Mouse (Mus musculus) kidney, adult 18-20 months (tissue): Measurements from ENCODE around the gene Angel1.

Experiments
- DNase-seq: peaks from one replicate; pipeline ENCODE4 v3.0.0; 2021

The Angel1 gene

GRCm38 (mm10) chr12:86701491-86701890 lies 24.8 kb downstream of the Angel1 start:
- DNase-seq = no peak

DNA sequence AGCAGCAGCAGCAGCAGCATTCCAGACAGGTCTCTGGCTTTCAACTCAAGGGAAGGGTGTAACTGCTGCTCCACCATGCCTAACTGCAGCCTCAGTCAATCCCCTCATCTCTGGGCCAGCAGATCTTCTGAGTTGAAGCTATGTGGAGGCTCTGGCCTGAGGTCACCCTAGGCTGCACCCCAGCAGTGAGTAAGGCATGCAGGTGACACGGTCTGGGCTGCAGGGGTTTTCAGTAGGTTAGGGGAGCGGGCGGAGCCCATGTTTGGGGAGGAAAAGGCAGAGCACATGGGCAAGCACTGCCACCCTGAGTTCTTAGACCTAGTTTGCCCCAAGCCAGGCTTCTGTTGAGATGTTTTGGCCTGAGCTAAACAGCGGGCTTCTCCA lies 25.3 kb downstream of the Angel1 start:
- no peak for DNase-seq

DNA sequence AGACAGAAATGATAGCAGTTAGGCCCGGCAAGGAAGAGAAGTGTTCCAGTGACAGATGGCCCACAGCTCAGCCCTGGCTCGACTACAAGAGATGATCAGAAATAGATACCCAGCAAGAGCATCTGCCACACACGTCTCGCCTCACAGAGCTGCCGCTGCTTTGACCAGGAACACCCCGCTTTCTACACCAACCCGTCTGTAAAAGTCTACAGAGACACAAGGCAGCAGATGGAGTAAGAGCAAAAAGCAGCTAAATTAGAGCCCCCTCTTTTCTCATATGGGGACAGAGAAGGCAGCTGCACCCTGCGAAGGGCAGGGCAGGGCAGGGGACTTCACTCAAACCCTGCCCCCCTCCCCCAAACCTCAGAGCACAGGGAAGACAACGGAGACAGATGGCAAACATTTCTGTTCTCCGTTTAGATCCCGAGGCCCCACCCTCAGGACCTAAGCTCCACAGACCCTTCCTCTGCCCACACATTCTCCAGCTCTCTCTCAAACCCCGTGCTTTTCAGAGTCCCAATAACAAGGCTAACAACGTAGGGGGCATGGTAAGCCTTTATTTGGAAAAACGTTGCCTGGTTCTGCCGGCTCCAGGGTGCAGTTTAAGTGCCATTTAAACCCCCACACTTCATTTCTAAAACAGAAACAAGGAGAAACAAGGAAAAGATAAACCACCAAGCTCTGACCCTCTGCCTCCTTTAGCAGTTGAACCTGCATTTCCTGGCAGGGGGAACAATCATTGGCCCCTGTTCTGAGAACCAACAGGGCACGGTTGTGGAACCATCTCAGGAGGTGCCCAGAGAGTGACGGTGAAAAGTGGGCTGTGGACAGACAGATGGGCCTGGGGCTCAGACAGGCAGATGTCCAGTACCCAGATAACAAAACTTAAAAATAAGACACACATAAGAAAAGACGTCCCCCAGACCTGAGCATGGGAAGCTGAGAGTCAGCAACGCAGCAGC lies 26.0 kb downstream of the Angel1 start:
- DNase-seq = no peak

DNA sequence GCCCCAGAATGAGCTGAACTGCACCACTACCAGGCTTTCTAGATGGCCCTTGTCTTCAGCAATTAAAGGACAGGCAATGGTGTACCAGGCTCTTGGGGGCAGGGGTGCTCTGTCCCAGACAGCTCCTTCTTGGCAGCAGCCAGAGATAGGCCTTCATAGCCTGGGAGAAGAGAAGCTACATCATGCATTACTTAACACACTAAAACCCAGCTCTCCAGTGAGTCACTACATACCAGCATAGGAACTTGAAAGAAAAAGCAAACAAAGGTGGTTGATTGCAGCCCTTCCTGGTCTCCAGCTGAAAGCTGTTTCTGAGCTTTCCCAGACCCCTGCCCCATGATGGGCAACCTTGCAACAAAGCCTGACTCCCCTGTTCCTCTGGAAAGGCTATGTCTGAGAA lies 27.7 kb downstream of the Angel1 start:
- no peak for DNase-seq

DNA sequence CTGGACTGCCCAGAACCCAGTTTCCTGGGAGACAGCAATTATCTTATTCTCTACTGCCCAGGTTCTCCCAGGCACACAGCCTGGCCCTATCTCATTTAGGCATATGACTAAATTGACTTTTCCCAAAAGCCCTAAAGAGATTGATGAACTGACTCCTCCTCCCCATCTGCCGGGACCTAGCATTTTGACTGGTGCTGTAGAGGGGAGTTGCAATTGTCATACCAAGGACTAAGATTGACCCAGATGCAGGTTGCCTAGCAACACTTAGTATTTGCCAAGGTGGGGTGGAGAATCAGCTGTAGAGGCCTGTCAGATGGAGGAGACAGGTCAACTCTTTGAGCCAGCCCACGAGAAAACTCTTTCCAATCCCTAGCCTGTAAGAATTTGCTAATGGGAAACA lies 28.3 kb downstream of the Angel1 start:
- DNase-seq = no peak

- no peak for DNase-seq
These were observed 31.8 kb downstream of the Angel1 start for GRCm38 (mm10) chr12:86694441-86694840.

GRCm38 (mm10) chr12:86693389-86693788 lies 32.9 kb downstream of the Angel1 start:
- no peak for DNase-seq

DNA sequence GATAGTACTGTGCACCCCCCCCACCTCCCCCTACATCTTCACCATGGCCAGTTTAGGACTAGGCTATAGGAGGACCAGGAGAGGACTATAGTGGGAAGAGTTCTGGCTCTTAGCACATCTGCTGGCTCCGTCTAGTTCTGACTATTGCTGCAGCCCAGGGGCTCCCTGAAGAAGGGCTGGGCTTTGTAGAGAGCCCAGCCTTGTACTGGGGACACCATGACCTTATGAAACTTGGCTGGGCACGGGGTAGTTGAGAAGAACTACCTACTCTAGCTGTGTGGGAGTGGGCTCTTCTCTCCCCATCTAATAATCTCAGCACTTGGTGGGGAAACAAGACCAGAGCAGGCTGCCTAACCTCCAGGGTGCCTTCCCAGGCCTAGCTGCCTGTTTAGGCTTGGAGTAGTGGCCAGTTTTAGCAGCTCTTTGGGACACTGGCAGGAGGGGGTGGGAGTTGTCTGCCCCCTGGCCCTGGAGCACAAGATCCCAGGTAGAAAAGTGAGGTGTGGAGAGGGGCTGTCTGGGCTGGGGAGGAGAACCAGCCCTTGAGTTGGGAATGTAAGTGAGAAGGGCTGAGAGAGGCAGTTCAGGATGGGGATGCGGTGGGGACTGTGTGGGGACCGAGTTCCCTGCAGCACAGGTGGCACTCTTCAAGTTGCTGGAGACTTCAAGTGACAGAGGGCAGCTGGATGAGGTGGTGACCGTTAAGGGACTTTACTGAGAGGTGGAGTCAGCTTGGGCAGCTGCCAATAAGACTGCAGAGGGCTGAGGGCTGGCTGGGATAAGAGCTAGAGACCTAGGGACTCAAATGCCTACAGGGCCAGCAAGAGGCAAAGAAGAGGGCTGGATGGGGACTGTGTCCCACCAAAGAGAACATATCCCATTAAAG lies 33.5 kb downstream of the Angel1 start:
- no peak for DNase-seq

DNA sequence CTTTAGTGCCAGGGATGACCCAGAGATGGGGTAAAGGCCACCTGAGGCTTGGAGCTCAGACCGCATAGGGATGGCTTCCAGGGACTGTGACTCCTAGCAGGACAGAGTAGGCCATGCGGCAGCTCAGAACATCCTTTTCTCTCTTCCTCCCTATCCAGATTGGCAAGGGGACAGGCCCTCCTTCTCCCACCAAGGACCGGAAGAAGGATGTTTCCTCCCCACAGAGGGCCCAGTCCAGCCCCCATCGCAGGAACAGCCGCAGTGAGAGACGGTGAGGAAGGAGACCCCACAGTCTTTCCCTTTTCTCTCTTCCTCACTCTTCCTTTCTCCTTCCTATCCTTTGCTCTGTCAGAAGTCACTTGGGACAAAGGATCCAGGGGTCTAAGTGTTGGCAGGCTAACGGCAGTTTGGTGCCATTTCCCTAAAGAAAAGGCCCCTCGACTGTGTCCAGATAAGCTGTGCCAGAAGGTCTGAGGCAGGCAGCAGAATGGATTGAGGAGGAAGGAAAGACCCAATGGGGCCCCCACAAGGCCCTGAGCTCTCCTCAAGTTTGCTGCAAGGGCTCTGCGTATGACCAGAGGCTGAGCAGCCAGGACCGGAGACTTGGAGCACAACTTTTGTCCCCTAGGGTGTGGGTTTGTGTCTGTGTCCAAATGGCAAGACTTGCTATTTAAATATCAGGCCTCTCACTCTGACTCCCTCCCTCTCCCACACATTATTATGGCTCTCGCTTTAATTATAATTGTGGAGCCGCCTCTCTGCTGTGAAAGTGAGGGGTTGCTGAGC lies 35.4 kb downstream of the Angel1 start:
- no peak for DNase-seq

- no peak for DNase-seq
These were observed 37.3 kb downstream of the Angel1 start for GRCm38 (mm10) chr12:86688917-86689316.

GRCm38 (mm10) chr12:86687971-86688573 lies 38.2 kb downstream of the Angel1 start:
- DNase-seq = no peak

- DNase-seq = no peak
These were observed 38.8 kb downstream of the Angel1 start for GRCm38 (mm10) chr12:86687445-86687955.

DNA sequence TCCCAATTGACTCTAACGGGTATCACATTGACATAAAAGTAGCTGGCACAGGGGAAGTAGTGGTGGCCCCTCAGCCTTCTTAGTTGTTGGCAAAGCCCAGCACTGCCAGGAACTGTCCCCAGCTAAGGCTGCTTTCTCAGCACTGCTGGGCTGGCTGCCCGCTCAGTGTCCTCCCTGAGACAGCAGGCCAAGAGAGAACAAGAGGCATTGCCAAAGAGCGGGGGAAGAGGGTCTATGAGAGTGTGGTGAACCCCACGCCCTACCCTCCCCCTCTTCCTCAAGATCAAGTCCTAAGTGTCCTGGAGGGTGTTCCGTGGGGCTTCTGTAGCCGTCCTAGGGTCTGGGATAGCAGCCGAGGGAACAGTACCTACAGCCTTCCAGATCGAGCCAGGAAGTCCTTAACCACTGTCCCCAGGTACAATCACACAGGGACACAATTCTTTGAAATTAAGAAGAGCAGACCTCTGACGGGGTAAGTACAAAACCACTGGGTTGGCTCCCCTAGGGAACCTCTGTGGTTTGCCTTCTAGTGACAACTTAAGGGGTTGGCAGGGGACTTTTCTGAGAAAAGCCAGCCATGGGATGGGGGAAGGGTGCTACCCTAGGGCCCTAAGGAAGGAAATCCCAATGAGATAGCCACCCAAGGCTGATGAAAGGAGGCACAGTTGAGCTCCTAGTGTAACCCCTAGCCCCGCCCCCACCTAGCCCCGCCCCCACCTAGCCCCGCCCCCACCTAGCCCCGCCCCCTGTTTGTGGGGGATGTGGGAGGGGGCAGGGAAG lies 39.5 kb downstream of the Angel1 start:
- no peak for DNase-seq

DNA sequence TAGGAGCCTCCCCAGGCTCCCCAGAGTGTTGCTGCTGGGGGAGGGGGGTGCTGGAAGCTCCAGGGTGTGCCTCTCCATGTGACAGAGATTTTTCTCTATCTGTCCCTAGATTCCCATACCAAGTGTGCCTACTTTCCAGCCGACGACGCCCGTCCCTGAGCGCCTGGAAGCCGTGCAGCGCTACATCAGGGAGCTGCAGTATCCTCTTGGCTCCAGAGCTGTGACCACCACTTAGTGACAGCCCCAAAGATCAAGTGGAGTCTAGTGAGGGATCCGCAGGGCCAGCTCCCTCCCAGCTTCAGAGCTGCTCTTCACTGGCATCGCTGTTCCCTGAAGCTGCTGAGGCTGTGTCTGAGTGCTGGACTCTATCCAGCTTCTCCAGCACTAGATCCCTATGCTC lies 41.0 kb downstream of the Angel1 start:
- no peak for DNase-seq

DNA sequence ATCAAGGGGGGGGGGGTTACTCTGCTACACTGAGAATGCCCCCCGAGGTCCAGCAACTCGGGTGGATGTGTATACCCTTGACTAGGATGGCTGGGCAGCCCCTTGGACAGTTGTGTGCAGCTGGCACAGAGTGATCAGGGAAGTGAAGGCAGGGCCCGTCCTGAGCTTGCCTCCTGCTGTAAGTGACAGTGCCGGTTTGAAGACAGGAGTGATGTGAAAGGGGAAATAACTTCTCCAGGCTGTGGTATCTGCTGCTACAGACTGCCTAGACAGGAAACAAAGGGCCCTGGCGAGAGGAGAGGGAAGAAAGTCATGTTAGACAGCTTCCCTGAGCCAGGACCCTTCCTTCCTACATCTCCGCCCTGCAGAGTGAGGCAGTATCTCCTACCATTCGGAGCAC lies 42.6 kb downstream of the Angel1 start:
- no peak for DNase-seq

DNA sequence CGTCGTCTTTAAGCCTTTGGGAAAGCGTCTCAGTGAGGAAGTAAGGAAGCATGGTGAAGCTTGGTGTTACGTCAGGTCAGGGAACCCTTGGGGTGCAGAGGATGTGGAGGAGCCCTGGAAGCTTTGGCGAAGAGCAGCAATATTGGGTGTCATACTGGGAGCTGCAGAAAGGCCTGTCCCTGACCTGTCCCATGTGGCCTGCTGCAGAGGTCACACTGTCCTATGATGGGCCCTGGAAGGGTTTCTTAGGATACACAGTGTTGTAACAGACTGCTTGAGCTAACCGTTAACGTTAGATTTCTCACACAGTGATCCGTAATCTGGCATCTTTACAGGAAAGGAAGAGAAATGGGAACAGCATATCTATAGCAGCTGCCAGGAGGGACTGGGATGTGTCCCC lies 44.1 kb downstream of the Angel1 start:
- DNase-seq = no peak

DNA sequence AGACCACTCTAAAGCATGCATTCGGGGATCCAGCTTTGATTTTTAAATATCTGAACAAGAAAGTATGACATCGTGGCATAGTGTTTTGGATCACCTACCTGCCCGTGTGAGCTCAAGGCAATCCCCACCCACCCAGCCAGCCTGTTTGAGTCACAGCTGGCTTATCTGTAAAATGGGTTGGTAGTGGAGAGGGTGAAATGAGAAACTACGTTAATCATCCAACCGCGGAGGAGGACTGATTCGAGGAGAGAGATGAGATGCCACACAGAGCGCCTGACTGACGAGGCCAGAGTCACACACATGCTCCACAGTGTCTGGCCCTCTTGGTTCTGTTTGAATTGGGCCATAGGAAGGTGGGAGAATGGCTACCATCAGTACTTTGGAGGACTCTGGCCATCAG lies 44.6 kb downstream of the Angel1 start:
- no peak for DNase-seq

DNA sequence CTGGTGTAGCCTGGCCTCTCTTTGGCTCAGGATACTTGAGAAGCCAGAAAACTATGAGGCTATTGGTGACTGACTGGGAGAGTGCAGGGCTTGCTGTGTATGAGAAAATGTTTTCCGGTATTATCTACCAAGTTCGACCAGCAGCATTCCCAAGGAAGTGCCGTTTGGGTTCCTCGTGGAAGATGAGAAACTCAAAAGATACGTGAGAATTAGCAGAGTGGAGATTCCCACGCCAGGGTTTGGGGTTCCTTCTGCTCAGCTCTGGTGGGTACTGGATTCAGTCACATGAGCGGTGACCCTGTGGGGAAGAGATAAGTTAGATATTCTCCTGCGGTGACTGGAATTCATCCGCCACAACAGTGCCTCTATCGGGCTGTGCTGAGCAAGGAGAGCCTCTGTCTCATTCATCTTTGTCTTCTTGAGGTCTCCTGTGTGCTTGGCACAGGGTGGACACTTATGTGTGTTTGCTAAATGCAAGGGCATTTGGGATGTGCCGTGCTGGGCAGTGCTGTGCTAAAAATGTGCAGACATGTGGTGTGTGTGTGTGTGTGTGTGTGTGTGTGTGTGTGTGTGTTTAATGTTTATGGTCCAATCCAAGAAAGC lies 45.6 kb downstream of the Angel1 start:
- DNase-seq = no peak

DNA sequence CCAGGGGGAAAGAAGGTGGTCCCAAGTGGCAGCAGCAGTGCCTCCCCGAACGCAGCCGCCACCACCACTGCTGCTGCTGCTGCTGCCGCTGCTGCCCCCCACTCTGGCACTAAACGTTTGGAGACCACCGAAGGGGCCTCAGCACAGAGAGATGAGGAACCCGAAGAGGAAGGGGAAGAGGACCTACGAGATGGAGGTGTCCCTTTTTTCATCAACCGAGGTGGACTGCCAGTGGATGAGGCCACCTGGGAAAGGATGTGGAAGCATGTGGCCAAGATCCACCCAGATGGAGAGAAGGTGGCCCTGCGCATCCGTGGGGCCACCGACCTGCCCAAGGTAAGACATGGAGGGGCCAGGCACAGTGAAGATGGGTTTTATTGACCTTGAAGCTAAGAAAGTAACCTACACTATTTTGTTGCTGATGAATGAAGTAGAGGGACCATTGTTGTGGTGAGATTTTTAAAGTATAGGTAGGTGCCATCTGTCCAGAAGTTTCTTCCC lies 46.2 kb downstream of the Angel1 start:
- DNase-seq = no peak

GRCm38 (mm10) chr12:86679546-86679930 lies 46.7 kb downstream of the Angel1 start:
- DNase-seq = no peak
